Mouse (Mus musculus): Measurements from ENCODE around the gene Rptor.

GRCm38 (mm10) chr11:119934773-119935172 is 332.1 kb downstream of the Rptor start:
- no peak for TF ChIP-seq POLR2A (IDR thresholded peaks at IDR 0.05; ENCODE audit: borderline replicate concordance, extremely low read depth, low read depth, low read length)
- no peak for TF ChIP-seq CTCF (IDR thresholded peaks at IDR 0.05; ENCODE audit: insufficient read depth, low read length)
